Mouse (Mus musculus) lung, postnatal 10 days (tissue): ENCODE measurements at regions not wholly inside any gene's neighbourhood (a gene's known extent, or its start where the extent isn't known, plus 50 kb on each side); places are given as distances from the start of the nearest gene placed in this dataset.

Source experiments
- DNase-seq: peaks from one replicate; pipeline ENCODE4 v3.0.0; 2021

GRCm38 (mm10) chr14:58944958-58945357, 197.7 kb downstream of the 1700129C05Rik start:
- DNase-seq: no peak

- no peak for DNase-seq
Observed at GRCm38 (mm10) chr14:58943267-58943765, 199.4 kb downstream of the 1700129C05Rik start.

GRCm38 (mm10) chr14:58939086-58939485, 203.6 kb downstream of the 1700129C05Rik start:
- no peak for DNase-seq

GRCm38 (mm10) chr14:58938601-58938970, 204.1 kb downstream of the 1700129C05Rik start:
- DNase-seq: no peak

GRCm38 (mm10) chr14:58937791-58938600, 204.7 kb downstream of the 1700129C05Rik start:
- DNase-seq: peak; percentile 18

- peak; percentile 47 for DNase-seq
Observed at GRCm38 (mm10) chr14:58937331-58937730, 205.4 kb downstream of the 1700129C05Rik start.

GRCm38 (mm10) chr14:58936131-58936530, 206.6 kb downstream of the 1700129C05Rik start:
- DNase-seq: no peak

GRCm38 (mm10) chr14:58917853-58918252, 224.8 kb downstream of the 1700129C05Rik start:
- no peak for DNase-seq

GRCm38 (mm10) chr14:58917228-58917627, 225.5 kb downstream of the 1700129C05Rik start:
- no peak for DNase-seq

GRCm38 (mm10) chr14:58914937-58915336, 227.8 kb downstream of the 1700129C05Rik start:
- no peak for DNase-seq

- DNase-seq: no peak
Observed at GRCm38 (mm10) chr14:58910846-58911245, 231.8 kb downstream of the 1700129C05Rik start.

GRCm38 (mm10) chr14:58907932-58908331, 234.8 kb downstream of the 1700129C05Rik start:
- DNase-seq: no peak

GRCm38 (mm10) chr14:58907359-58907758, 235.3 kb downstream of the 1700129C05Rik start:
- no peak for DNase-seq

GRCm38 (mm10) chr14:58906631-58907030, 236.1 kb downstream of the 1700129C05Rik start:
- no peak for DNase-seq

GRCm38 (mm10) chr14:58868176-58868949, 274.3 kb downstream of the 1700129C05Rik start:
- no peak for DNase-seq

GRCm38 (mm10) chr14:58867396-58868107, 275.1 kb downstream of the 1700129C05Rik start:
- no peak for DNase-seq

- no peak for DNase-seq
Observed at GRCm38 (mm10) chr14:58854871-58855270, 287.8 kb downstream of the 1700129C05Rik start.

GRCm38 (mm10) chr14:58844565-58844964, 298.1 kb downstream of the 1700129C05Rik start:
- no peak for DNase-seq

GRCm38 (mm10) chr14:58842196-58842886, 300.4 kb downstream of the 1700129C05Rik start:
- no peak for DNase-seq

- DNase-seq: no peak
Observed at GRCm38 (mm10) chr14:58822938-58823337, 319.8 kb downstream of the 1700129C05Rik start.

GRCm38 (mm10) chr14:58817961-58818504, 324.7 kb downstream of the 1700129C05Rik start:
- peak; percentile 34 for DNase-seq

- no peak for DNase-seq
Observed at GRCm38 (mm10) chr14:58816540-58816876, 326.2 kb downstream of the 1700129C05Rik start.
